Mouse (Mus musculus): ENCODE measurements around the gene Inpp5b. TPM values are rescaled to one million over a fixed set of nuclear protein-coding genes. Genes with fewer than 3 reads are reported as not detected.

Inpp5b gene
- polyA plus RNA-seq (2012; rRNA removed; ENCODE audit: low replicate concordance), result 34.5 and 37.7 TPM in 2 replicates

DNA sequence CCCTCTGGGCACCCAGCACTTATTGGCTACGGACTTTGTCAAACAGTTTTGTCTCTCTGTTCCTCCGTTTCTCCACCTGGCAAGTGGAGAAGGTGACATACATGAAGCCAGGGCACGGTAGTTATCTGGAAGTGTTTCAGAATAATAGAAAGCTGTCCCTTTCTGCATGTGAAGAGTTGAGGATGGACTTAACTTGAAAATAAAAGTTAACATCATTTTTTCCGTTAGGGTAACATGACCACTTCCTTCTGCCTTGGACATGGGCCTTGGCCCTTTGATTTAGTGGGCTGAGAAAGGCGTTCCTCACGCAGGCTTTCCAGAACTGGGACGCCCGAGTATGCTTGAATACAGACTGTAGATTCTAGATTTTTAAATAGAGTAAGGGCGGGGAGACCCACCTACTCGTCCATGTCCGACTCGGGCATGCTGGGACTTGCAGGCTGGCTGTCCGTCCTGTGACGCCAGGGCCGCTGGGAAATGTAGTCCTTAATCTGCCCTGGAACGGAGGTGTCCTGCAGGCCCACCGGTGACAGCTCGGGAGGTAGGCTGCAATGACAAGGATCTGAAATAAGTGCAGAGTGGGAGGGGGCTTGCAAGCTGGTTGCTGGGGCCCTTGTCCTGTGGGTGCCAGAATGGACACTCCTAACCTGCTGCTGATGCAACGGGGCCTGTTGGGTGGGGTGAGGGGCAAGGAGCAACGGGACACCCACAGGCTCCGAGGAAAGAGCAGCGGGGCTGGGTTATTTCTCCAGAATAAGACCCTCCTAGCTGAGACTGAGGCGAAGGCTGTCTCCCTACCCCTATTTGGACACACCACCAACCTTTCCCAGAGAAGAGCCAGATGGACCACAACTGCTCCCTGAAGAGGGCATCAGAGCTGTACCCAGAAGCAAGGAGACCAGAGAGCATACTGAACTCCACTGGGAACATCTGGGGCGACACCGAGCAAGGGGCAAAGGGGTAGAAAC is at the start of gene Inpp5b:
Gene Inpp5b, plus strand, starts transcription at position 475 of the 968 bp plus-strand sequence.

DNA sequence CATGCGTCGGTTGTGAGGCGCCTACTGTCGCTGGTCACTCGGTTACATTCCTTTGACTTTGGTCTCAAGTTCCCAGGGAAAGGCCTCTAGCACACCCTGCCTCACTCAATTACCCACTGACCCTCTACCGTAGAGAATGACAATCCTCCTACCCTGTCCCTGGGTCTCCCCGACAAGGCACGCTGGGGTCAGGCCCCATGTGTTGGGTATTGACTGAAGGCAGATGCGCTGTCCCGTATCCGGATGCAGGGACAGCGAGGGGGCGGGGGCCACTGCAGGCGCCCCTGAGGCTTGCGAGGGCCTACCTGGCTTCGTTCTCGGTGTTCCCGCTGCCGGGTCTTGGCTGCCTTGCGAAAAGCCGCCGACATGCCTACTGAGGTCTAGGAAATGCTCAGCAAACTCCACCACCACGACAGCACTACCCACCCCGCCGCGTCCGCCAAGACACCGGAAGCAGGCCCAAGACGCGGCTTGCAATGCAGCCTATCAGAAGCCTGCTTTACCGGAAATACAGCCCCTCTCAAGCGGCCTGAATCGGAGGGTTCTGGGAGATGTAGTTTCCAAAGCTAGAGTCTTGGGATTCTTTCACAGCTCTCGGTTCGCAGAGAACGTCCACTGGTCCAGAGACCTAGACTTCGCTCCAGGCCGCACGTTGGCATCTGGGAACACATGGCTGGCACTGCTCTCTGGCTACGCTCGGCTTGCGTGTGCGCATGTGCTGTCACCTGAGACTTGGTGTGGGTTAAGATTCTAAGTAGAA is 48.3 kb upstream of the Inpp5b start, which contains the start of gene Utp11:
Gene Utp11, minus strand, starts transcription at position 466 of the 760 bp plus-strand sequence.

DNA sequence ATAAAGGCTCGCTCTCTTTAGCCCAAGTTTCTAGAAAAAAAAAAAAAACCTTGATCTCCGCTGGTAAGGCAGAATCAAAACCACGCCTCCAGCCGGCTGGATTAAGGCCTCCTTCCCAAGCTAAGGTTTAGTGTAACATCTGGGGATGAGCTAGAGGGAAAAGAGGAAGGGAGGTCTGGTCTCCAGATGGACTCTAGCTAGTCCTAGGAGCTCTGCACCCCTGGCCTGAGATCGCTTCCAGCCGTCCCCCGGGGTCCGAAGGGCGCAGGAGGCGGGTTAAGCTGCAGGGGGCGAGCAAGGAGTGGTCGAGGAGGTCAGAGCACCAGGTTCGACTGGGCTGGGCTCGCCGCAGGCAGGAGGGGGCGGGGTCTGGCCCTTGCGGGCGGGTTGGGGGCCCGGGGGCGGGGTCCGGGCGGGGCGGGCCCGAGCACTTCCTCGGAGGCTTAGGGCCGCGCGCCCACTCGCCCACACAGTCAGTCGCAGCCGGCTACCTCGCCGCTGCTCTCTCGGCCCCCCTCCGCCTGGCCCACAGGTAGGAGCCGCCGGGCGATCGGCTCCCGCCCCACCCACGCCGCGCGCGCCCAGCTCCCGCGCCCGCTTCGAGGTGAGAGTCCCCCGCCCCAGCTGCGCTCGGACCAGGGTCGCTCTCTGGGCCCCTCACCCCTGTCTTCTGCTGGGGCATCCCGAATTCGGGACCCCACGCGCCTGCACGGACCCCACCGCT is 41.2 kb upstream of the Inpp5b start, which contains the start of gene Fhl3:
Gene Fhl3, plus strand, starts transcription at position 454 of the 724 bp plus-strand sequence.

DNA sequence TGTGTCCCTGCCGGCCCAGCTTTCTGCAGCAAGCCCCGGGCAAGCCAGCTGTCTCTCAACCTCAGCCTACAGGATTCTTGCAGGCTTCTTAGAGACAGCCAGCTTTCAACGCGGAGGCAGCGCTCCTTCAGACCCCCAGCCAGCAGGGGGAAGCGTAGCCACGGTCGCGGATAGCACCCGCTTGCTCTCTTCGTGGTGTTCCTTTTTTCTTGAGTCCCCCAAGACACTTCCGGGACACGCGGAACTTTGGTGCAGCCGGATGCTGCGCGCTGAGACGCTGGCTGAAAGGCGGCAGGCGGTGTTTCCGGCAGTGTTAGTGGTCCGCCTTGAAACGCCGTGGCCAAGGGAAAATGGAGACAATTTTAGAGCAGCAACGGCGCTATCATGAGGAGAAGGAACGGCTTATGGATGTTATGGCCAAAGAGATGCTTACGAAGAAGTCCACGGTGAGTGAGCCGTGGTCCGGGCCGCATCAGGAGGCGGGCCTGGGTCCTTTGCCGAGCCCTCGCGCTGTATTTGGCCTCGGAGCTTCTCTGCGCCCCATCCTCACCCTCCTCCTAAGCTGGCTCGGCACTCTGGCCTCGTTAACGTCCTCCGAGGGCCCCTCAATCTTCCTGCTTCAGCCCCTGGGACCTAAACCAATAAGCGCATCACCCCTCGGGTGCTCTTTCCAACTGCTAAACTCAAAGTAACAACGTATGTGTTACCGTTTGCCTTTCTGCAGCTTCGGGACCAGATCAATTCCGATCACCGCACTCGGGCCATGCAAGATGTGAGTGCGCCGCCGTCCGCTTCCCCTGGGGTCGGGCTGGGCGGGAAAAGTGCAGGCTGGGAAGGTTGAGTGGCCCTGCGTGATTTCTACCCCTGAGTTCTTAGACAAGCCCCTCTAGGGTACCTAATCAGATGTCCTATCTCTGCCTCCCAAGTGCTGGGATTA is 26.8 kb upstream of the Inpp5b start, which contains the start of gene Sf3a3:
Gene Sf3a3, plus strand, starts transcription at position 232 of the 937 bp plus-strand sequence.

DNA sequence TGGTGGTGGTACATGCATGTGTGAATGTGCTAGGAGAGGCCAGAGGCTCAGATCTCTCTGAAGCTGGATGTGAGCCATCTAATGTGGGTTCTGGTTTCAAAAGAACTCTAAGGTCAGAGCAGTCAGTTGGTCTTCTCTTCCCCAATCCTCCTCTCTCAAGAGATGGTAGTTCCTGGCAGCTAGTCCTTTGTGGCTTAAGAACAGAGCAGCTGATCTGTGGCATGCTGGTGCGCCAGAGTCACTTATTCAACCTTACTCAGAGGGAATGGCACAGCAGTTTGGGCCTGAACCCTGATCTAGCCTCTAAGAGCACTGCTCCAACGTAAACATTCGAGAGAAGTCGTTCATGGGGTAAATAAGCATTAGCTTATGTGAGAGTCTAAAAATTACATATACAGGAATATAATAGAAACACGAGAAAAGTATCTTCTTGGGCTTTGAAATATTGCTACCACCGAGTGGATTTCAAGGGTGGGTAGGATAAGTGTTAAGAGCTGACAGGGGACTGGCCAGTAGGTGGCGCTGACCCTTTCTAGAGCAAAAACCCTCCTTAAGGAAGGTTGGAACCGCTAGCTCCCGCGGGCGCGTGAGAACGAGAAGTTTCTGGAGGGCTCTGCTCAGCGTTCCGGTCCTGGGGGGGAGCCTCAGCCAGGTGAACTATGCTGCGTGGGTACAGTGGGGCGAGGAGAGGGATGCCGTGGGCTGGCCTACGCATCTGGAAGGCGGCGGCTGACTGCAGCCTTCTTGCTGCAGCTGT is 60.1 kb downstream of the Inpp5b start, which contains the start of gene Mtf1:
Gene Mtf1, plus strand, starts transcription at position 553 of the 757 bp plus-strand sequence.

DNA sequence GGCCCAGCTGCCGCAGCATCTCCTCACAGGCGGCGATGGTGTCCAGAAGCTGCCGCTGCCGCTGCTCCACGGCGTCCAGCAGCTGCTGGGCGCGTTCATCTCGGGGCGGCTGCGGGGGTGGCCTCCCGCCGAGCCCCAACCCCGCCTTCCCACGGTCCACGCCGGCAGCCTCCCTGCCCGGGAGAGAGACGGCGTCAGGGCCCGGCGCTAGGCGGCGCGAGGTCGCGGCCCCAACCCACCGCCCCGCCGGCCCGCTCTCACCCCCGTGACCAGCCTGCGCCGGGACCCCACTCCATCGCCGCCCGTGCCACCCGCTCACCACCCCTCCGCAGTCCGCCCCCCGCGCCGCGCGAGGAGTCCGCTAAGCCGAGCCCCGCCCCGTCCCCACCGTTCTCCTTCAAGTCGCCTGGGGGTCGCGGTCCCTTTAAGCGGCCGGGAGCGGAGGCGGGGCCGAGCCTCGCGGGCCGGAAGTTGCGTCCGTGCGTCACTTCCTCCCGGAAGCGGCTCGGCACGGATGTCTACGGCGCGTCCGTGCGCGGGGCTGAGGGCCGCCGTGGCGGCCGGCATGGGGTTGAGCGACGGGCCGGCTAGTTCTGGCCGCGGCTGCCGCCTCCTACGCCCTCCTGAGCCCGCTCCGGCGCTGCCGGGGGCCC is 108.7 kb downstream of the Inpp5b start, which contains the start of gene Yrdc:
Gene Yrdc, plus strand, starts transcription at position 419 of the 653 bp plus-strand sequence.

Other genes starting within 250 kb of the Inpp5b start
- gene 3100002H09Rik, start 131.0 kb upstream of the Inpp5b start, polyA plus RNA-seq (2012; rRNA removed; ENCODE audit: low replicate concordance), result not detected in 2 replicates
- 0.08 and 0.10 TPM in 2 replicates for gene Pou3f1, start 85.0 kb upstream of the Inpp5b start, polyA plus RNA-seq (2012; rRNA removed; ENCODE audit: low replicate concordance)
- gene Utp11, start 48.2 kb upstream of the Inpp5b start, polyA plus RNA-seq (2012; rRNA removed; ENCODE audit: low replicate concordance), result 5.7 and 7.9 TPM in 2 replicates
- 10.4 and 24.3 TPM in 2 replicates for gene Fhl3, start 41.1 kb upstream of the Inpp5b start, polyA plus RNA-seq (2012; rRNA removed; ENCODE audit: low replicate concordance)
- gene Sf3a3, start 27.1 kb upstream of the Inpp5b start, polyA plus RNA-seq (2012; rRNA removed; ENCODE audit: low replicate concordance), result 10.4 and 20.9 TPM in 2 replicates
- gene Mtf1, start 60.3 kb downstream of the Inpp5b start, polyA plus RNA-seq (2012; rRNA removed; ENCODE audit: low replicate concordance), result 5.5 and 7.6 TPM in 2 replicates
- 29.5 and 40.0 TPM in 2 replicates for gene Yrdc, start 108.8 kb downstream of the Inpp5b start, polyA plus RNA-seq (2012; rRNA removed; ENCODE audit: low replicate concordance)
- gene 1110065P20Rik, start 109.3 kb downstream of the Inpp5b start, polyA plus RNA-seq (2012; rRNA removed; ENCODE audit: low replicate concordance), result 43.1 and 59.2 TPM in 2 replicates
- 0.42 and 0.64 TPM in 2 replicates for gene Maneal, start 120.3 kb downstream of the Inpp5b start, polyA plus RNA-seq (2012; rRNA removed; ENCODE audit: low replicate concordance)
- not detected in 2 replicates for gene Epha10, start 139.0 kb downstream of the Inpp5b start, polyA plus RNA-seq (2012; rRNA removed; ENCODE audit: low replicate concordance)
- 12.8 and 22.6 TPM in 2 replicates for gene 9930104L06Rik, start 195.2 kb downstream of the Inpp5b start, polyA plus RNA-seq (2012; rRNA removed; ENCODE audit: low replicate concordance)
- 2.0 and 11.9 TPM in 2 replicates for gene Cdca8, start 197.5 kb downstream of the Inpp5b start, polyA plus RNA-seq (2012; rRNA removed; ENCODE audit: low replicate concordance)
- 14.3 and 55.1 TPM in 2 replicates for gene Rspo1, start 244.6 kb downstream of the Inpp5b start, polyA plus RNA-seq (2012; rRNA removed; ENCODE audit: low replicate concordance)